Mouse (Mus musculus) ES-Bruce4 (cell line): ENCODE measurements around the gene Atrip.

Source experiments
- CTCF ChIP-seq: IDR thresholded peaks from one replicate; pipeline ENCODE4 v1.8.1; 2011; ENCODE audit warnings: low read depth, low read length
- EP300 ChIP-seq: IDR thresholded peaks from 2 replicates; pipeline ENCODE4 v1.6.1; 2011; ENCODE audit warnings: low read depth, low read length; ENCODE audit not compliant: insufficient read depth
- POLR2A ChIP-seq: IDR thresholded peaks from one replicate; pipeline ENCODE4 v1.8.1; 2011; ENCODE audit warnings: low read length; ENCODE audit not compliant: insufficient read depth

DNA sequence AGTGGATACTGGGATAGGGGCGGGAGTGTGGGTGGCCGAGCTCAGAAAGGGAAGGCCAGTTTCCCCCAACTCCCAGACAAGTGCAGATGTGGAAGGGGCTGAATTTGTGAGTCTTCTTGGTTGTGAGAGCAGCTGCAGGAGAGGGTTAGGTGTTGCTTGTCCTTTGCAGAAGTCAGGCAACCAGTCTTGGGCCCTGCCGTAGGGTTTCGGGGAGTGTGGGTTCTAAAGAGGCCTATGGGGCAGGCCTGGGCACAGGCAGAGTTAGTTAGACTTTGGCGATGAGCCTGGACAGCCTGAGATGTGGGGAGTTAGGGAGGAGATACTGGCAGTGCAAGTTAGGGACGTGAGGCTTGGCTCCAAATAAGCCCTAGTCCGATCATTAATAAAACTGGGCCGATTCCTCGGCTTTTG is 22.3 kb upstream of the Atrip start:
- TF ChIP-seq CTCF (no peak), EP300 (no peak), POLR2A (no peak)
